Mouse (Mus musculus): ENCODE measurements around the gene Agap1.

- TF ChIP-seq CTCF (IDR thresholded peaks at IDR 0.05; ENCODE audit: borderline replicate concordance, extremely low read depth, insufficient read depth, insufficient read length), result no peak
- TF ChIP-seq POLR2A (IDR thresholded peaks at IDR 0.05; ENCODE audit: borderline replicate concordance, extremely low read depth, insufficient read depth, insufficient read length, poor library complexity, severe bottlenecking), result no peak
Measured at GRCm38 (mm10) chr1:89616556-89616955, 161.9 kb downstream of the Agap1 start.

All from brain, embryonic 14.5 days (tissue).